Mouse (Mus musculus): Measurements from ENCODE around the gene Slc9a3r1.

The Slc9a3r1 gene

GRCm38 (mm10) chr11:115162205-115162601 is 938 bp upstream of the Slc9a3r1 start:
- DNase-seq (ENCODE audit: low read depth, low spot score), result no peak

- peak; percentile 70 for DNase-seq (ENCODE audit: low read depth, low spot score)
These were observed 518 bp downstream of the Slc9a3r1 start for GRCm38 (mm10) chr11:115163568-115164150.

GRCm38 (mm10) chr11:115164341-115164975 is 1.3 kb downstream of the Slc9a3r1 start:
- DNase-seq (ENCODE audit: low read depth, low spot score), result peak; percentile 44

GRCm38 (mm10) chr11:115164976-115165374 is 1.8 kb downstream of the Slc9a3r1 start:
- DNase-seq (ENCODE audit: low read depth, low spot score), result peak; percentile 72

- DNase-seq (ENCODE audit: low read depth, low spot score), result no peak
These were observed 3.6 kb downstream of the Slc9a3r1 start for GRCm38 (mm10) chr11:115166776-115167175.

- DNase-seq (ENCODE audit: low read depth, low spot score), result no peak
These were observed 4.6 kb downstream of the Slc9a3r1 start for GRCm38 (mm10) chr11:115167631-115168249.

- DNase-seq (ENCODE audit: low read depth, low spot score), result no peak
These were observed 6.3 kb downstream of the Slc9a3r1 start for GRCm38 (mm10) chr11:115169430-115169829.

- DNase-seq (ENCODE audit: low read depth, low spot score), result no peak
These were observed 8.0 kb downstream of the Slc9a3r1 start for GRCm38 (mm10) chr11:115171125-115171524.

- peak; percentile 88 for DNase-seq (ENCODE audit: low read depth, low spot score)
These were observed 9.7 kb downstream of the Slc9a3r1 start for GRCm38 (mm10) chr11:115172825-115173287.

GRCm38 (mm10) chr11:115173549-115174339 is 10.6 kb downstream of the Slc9a3r1 start:
- peak; percentile 81 for DNase-seq (ENCODE audit: low read depth, low spot score)

- no peak for DNase-seq (ENCODE audit: low read depth, low spot score)
These were observed 13.5 kb downstream of the Slc9a3r1 start for GRCm38 (mm10) chr11:115176399-115177190.

GRCm38 (mm10) chr11:115177559-115178195 is 14.5 kb downstream of the Slc9a3r1 start:
- DNase-seq (ENCODE audit: low read depth, low spot score), result no peak

GRCm38 (mm10) chr11:115178766-115179165 is 15.6 kb downstream of the Slc9a3r1 start:
- DNase-seq (ENCODE audit: low read depth, low spot score), result no peak

- no peak for DNase-seq (ENCODE audit: low read depth, low spot score)
These were observed 16.1 kb downstream of the Slc9a3r1 start for GRCm38 (mm10) chr11:115179191-115179590.

- no peak for DNase-seq (ENCODE audit: low read depth, low spot score)
These were observed 16.7 kb downstream of the Slc9a3r1 start for GRCm38 (mm10) chr11:115179881-115180280.

GRCm38 (mm10) chr11:115181913-115182638 is 18.9 kb downstream of the Slc9a3r1 start:
- DNase-seq (ENCODE audit: low read depth, low spot score), result peak; percentile 83

GRCm38 (mm10) chr11:115184973-115185372 is 21.8 kb downstream of the Slc9a3r1 start:
- no peak for DNase-seq (ENCODE audit: low read depth, low spot score)

GRCm38 (mm10) chr11:115187224-115187639 is 24.1 kb downstream of the Slc9a3r1 start, which contains the start of gene Tmem104:
Gene Tmem104, plus strand, starts transcription at chr11:115187487.
- peak; percentile 98 for DNase-seq (ENCODE audit: low read depth, low spot score)

GRCm38 (mm10) chr11:115187693-115188092 is 24.6 kb downstream of the Slc9a3r1 start, which contains the start of gene Nat9:
Gene Nat9, minus strand, starts transcription at chr11:115187859.
- DNase-seq (ENCODE audit: low read depth, low spot score), result no peak
